Mouse (Mus musculus) C2C12 (cell line): Measurements from ENCODE around the gene Clip2.

Experiments
- CTCF ChIP-seq: IDR thresholded peaks from one replicate; pipeline ENCODE4 v1.5.1; 2011; ENCODE audit not compliant: control insufficient read depth, insufficient read depth, insufficient read length
- MAX ChIP-seq: IDR thresholded peaks from one replicate; pipeline ENCODE4 v1.6.1; 2011; ENCODE audit warnings: mild to moderate bottlenecking, control low read depth
- MYOD1 ChIP-seq: IDR thresholded peaks from one replicate; pipeline ENCODE4 v1.6.1; 2011; ENCODE audit warnings: low read depth; ENCODE audit not compliant: control insufficient read depth, insufficient read length
- MYOG ChIP-seq: IDR thresholded peaks from one replicate; pipeline ENCODE4 v1.6.1; 2011; ENCODE audit not compliant: control insufficient read depth, insufficient read length; ENCODE audit errors: extremely low read depth

GRCm38 (mm10) chr5:134453577-134453976, 98.7 kb downstream of the Clip2 start:
- TF ChIP-seq CTCF (no peak), MYOG (no peak), MAX (no peak), MYOD1 (no peak)
